Mouse (Mus musculus): Measurements from ENCODE around the gene Kmt2b. TPM values are rescaled to one million over a fixed set of nuclear protein-coding genes. Genes with fewer than 3 reads are reported as not detected.

The Kmt2b gene
- polyA plus RNA-seq, 1 experiment, result 56.1 TPM

- Histone ChIP-seq H3K27ac (ENCODE audit: control insufficient read depth, insufficient read depth, low read depth, low read length) (peak overlapping the region; percentile 100), H3K36me3 (ENCODE audit: control insufficient read depth, insufficient read depth, low read length) (no peaks in the 10 kb centered on the region), H3K27me3 (ENCODE audit: control insufficient read depth, insufficient read depth, low read length) (no peaks in the 10 kb centered on the region), H3K4me3 (ENCODE audit: control insufficient read depth, low read depth, low read length) (peak overlapping the region; percentile 100), H3K4me1 (ENCODE audit: control insufficient read depth, insufficient read depth, low read length) (peaks cover 21% of the 10 kb centered on the region)
- TF ChIP-seq POLR2A (IDR thresholded peaks at IDR 0.05; ENCODE audit: control insufficient read depth, low read depth, low read length) (no peak), CTCF (IDR thresholded peaks at IDR 0.05; ENCODE audit: control insufficient read depth, insufficient read depth, insufficient replicate concordance, low read depth, low read length) (no peak)
Measured at GRCm38 (mm10) chr7:30551445-30552101, 37.0 kb downstream of the Kmt2b start.

- Histone ChIP-seq H3K27me3 (ENCODE audit: control insufficient read depth, insufficient read depth, low read length) (no peaks in the 10 kb centered on the region), H3K4me3 (ENCODE audit: control insufficient read depth, low read depth, low read length) (peak overlapping the region; percentile 31; the same call in 1 of the 2 replicates), H3K27ac (ENCODE audit: control insufficient read depth, insufficient read depth, low read depth, low read length) (no peak overlapping the region), H3K36me3 (ENCODE audit: control insufficient read depth, insufficient read depth, low read length) (no peaks in the 10 kb centered on the region), H3K4me1 (ENCODE audit: control insufficient read depth, insufficient read depth, low read length) (peaks cover 20% of the 10 kb centered on the region)
- TF ChIP-seq CTCF (IDR thresholded peaks at IDR 0.05; ENCODE audit: control insufficient read depth, insufficient read depth, insufficient replicate concordance, low read depth, low read length), result no peak
- no peak for TF ChIP-seq POLR2A (IDR thresholded peaks at IDR 0.05; ENCODE audit: control insufficient read depth, low read depth, low read length)
Measured at GRCm38 (mm10) chr7:30550603-30551002, 37.9 kb downstream of the Kmt2b start.

DNA sequence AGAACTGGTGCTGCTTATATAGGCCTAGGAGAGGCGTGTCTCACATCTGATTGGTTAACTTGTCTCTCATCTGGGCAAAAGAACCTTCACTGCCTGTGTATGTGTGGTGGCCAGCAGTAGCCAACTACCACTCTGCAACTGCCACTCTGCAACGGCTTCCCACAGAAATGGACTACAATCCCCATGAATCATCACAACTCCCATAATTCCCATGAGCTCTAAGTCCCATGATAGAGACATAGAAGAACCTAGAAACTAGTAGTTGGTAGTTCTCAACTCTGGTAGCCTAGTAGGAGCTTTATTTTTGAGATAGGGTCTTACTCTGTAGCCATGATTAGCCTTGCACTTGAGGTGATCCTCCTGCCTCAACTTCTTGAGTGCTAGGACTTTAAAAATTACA is 38.6 kb downstream of the Kmt2b start:
- Histone ChIP-seq H3K4me1 (ENCODE audit: control insufficient read depth, insufficient read depth, low read length) (peaks cover 18% of the 10 kb centered on the region), H3K4me3 (ENCODE audit: control insufficient read depth, low read depth, low read length) (no peak overlapping the region), H3K27me3 (ENCODE audit: control insufficient read depth, insufficient read depth, low read length) (no peaks in the 10 kb centered on the region), H3K27ac (ENCODE audit: control insufficient read depth, insufficient read depth, low read depth, low read length) (no peak overlapping the region), H3K36me3 (ENCODE audit: control insufficient read depth, insufficient read depth, low read length) (no peaks in the 10 kb centered on the region)
- TF ChIP-seq POLR2A (IDR thresholded peaks at IDR 0.05; ENCODE audit: control insufficient read depth, low read depth, low read length) (no peak), CTCF (IDR thresholded peaks at IDR 0.05; ENCODE audit: control insufficient read depth, insufficient read depth, insufficient replicate concordance, low read depth, low read length) (no peak)

DNA sequence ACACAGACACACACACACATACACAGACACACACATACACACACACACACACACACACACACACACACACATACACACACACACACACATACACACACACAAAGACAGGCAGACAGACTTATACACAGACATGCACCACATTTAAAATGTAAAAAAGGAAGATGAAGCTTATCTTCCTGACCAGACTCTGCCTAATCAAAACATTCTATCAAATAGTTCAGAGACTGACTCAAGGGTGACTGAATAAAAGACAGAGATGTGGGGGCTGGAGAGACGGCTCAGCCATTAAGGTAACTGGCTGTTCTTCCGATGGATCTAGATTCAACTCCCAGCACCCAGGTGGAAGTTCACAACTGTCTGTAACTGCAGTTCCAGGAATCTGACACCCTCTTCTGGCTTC is 44.2 kb downstream of the Kmt2b start:
- Histone ChIP-seq H3K4me1 (ENCODE audit: control insufficient read depth, insufficient read depth, low read length) (peaks cover 3% of the 10 kb centered on the region; the same call in 1 of the 2 replicates), H3K36me3 (ENCODE audit: control insufficient read depth, insufficient read depth, low read length) (no peaks in the 10 kb centered on the region), H3K4me3 (ENCODE audit: control insufficient read depth, low read depth, low read length) (no peak overlapping the region), H3K27me3 (ENCODE audit: control insufficient read depth, insufficient read depth, low read length) (no peaks in the 10 kb centered on the region), H3K27ac (ENCODE audit: control insufficient read depth, insufficient read depth, low read depth, low read length) (no peak overlapping the region)
- TF ChIP-seq POLR2A (IDR thresholded peaks at IDR 0.05; ENCODE audit: control insufficient read depth, low read depth, low read length), result no peak
- no peak for TF ChIP-seq CTCF (IDR thresholded peaks at IDR 0.05; ENCODE audit: control insufficient read depth, insufficient read depth, insufficient replicate concordance, low read depth, low read length)

- no peak for TF ChIP-seq CTCF (IDR thresholded peaks at IDR 0.05; ENCODE audit: control insufficient read depth, insufficient read depth, insufficient replicate concordance, low read depth, low read length)
- no peak for TF ChIP-seq POLR2A (IDR thresholded peaks at IDR 0.05; ENCODE audit: control insufficient read depth, low read depth, low read length)
- H3K27ac ChIP-seq (ENCODE audit: control insufficient read depth, insufficient read depth, low read depth, low read length), result no peak overlapping the region
- H3K4me1 ChIP-seq (ENCODE audit: control insufficient read depth, insufficient read depth, low read length), result peaks cover 3% of the 10 kb centered on the region
- no peak overlapping the region for H3K4me3 ChIP-seq (ENCODE audit: control insufficient read depth, low read depth, low read length)
- no peaks in the 10 kb centered on the region for H3K36me3 ChIP-seq (ENCODE audit: control insufficient read depth, insufficient read depth, low read length)
- H3K27me3 ChIP-seq (ENCODE audit: control insufficient read depth, insufficient read depth, low read length), result no peaks in the 10 kb centered on the region
Measured at GRCm38 (mm10) chr7:30540572-30540971, 48.0 kb downstream of the Kmt2b start.

DNA sequence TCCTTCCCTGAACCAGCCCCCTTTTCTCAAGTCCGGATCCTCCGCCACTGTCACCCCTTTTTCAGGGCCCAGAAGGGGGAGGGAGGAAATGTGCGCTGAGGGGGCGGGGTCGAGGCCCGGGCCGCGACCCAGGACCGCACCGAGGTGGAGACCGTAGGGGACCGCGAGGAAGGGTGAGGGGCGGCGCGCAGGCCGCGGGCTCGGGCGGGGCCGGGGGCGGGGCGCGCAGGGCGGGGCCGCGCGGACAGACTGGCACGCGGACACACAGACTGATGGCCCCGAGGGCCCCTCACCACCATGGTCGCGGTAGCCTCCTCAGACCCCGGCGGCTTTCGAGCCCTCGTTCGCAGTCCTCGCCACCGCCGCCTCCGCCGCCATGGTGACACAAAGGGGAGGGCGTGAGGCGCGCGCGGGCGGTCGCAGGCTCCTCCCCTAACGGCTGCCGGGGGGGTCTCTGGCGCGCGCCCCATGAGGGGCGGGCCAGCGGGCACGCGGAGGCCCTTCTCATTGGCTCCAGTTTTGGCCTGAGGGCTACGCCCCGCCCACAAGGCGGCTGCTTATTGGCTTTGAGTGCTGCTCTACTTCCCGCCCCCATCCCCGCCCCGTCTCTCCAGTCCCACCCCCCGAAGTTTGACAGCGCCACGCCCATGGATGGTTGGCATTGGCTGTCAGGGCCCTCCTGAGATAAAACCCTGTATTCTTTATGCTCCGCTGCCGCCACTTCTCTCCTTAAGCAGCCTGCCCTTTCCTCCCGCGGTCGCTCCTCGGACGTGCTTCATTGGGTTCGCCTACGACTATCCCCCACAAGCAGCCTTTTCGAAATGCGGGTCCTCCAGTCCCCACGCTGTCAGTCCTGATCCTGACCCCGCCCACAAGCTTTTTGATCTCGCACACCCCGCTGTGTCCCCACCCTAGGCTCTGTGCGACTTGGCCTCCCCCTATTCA is 53.6 kb downstream of the Kmt2b start, which contains the start of gene Arhgap33:
Arhgap33 (minus strand) TSS at position 428 of the 945 bp plus-strand sequence.
- H3K27ac ChIP-seq (ENCODE audit: control insufficient read depth, insufficient read depth, low read depth, low read length), result peak within 1 kb of the TSS; percentile 91

More for the DNA sequence above, 53.6 kb downstream of the Kmt2b start, which contains the start of gene Arhgap33:
- TF ChIP-seq CTCF (IDR thresholded peaks at IDR 0.05; ENCODE audit: control insufficient read depth, insufficient read depth, insufficient replicate concordance, low read depth, low read length) (no peak), POLR2A (IDR thresholded peaks at IDR 0.05; ENCODE audit: control insufficient read depth, low read depth, low read length) (0 out of 2 replicates have a peak, but pooled peaks have one; percentile 35)
- H3K36me3 ChIP-seq (ENCODE audit: control insufficient read depth, insufficient read depth, low read length), result peaks cover 3% of the 10 kb centered on the region
- H3K4me3 ChIP-seq (ENCODE audit: control insufficient read depth, low read depth, low read length), result peak within 1 kb of the TSS; percentile 95
- H3K4me1 ChIP-seq (ENCODE audit: control insufficient read depth, insufficient read depth, low read length), result peaks cover 17% of the 10 kb centered on the region
- no peaks in the 10 kb centered on the region for H3K27me3 ChIP-seq (ENCODE audit: control insufficient read depth, insufficient read depth, low read length)

Measured in testis, adult 2 months (tissue).